Mouse (Mus musculus) lung, embryonic 16.5 days (tissue): Measurements from ENCODE around the gene Pigu. TPM values are rescaled to one million over a fixed set of nuclear protein-coding genes. Genes with fewer than 3 reads are reported as not detected.

Source experiments
- ATAC-seq: fragments of 200-750 bp; cut with Nextera tagmentation; 2 replicates; pipeline ENCODE4 v1.8.0; 2017; ENCODE audit warnings: low read depth, mild to moderate bottlenecking, moderate library complexity
- H3K27ac ChIP-seq: fragments of 300-500 bp; sonication (generic); 2 replicates; pipeline ENCODE4 v1.5.1; 2014; ENCODE audit warnings: mild to moderate bottlenecking, control low read depth, low read length
- H3K27me3 ChIP-seq: fragments of 300-500 bp; sonication (generic); 2 replicates; pipeline ENCODE4 v1.6.1; 2014; ENCODE audit warnings: low read depth, low read length, mixed read lengths; ENCODE audit not compliant: control insufficient read depth, insufficient read depth
- H3K36me3 ChIP-seq: fragments of 300-500 bp; sonication (generic); 2 replicates; pipeline ENCODE4 v1.6.1; 2014; ENCODE audit warnings: low read length; ENCODE audit not compliant: control insufficient read depth, insufficient read depth
- H3K4me1 ChIP-seq: fragments of 300-500 bp; sonication (generic); replicated peaks from 2 replicates; pipeline ENCODE4 v1.6.1; 2014; ENCODE audit warnings: low read length, mixed read lengths; ENCODE audit not compliant: control insufficient read depth, insufficient read depth
- H3K4me2 ChIP-seq: fragments of 300-500 bp; sonication (generic); 2 replicates; pipeline ENCODE4 v1.6.1; 2014; ENCODE audit warnings: low read depth, low read length, control low read depth
- H3K4me3 ChIP-seq: fragments of 300-500 bp; sonication (generic); 2 replicates; pipeline ENCODE4 v1.5.1; 2014; ENCODE audit warnings: mild to moderate bottlenecking, low read length, control low read depth
- H3K9ac ChIP-seq: fragments of 300-500 bp; sonication (generic); 2 replicates; pipeline ENCODE4 v1.6.1; 2014; ENCODE audit warnings: low read length, control low read depth
- H3K9me3 ChIP-seq: fragments of 300-500 bp; sonication (generic); 2 replicates; pipeline ENCODE4 v1.6.1; 2016; ENCODE audit warnings: low read length; ENCODE audit not compliant: control insufficient read depth
- WGBS: fragments of 180-500 bp; shearing (Covaris S2); extraction: QIAGEN DNeasy Blood & Tissue Kit; methylation state at CpG from one replicate; pipeline ENCODE4 v1.1.7; 2014; 5-methylcytosine and 5-hydroxymethylcytosine counted together
- polyA plus RNA-seq: library from polyadenylated mRNA; unstranded; fragments of >200 nt; fragmentation: Nextera tagmentation; extraction: Ambion mirVana; gene quantifications from 2 replicates; pipeline ENCODE4 v1.2.1, GENCODE M21; 2015

Gene Pigu
- polyA plus RNA-seq, 1 experiment from 2014 or later, result 54.9 TPM

- Histone ChIP-seq H3K36me3 (no peaks in the 10 kb centered on the region), H3K4me2 (no peak overlapping the region), H3K4me3 (no peak overlapping the region), H3K9ac (peak overlapping the region; percentile 19; the same call in 1 of the 2 replicates), H3K27ac (peak overlapping the region; percentile 25; the same call in 1 of the 2 replicates), H3K27me3 (no peaks in the 10 kb centered on the region), H3K4me1 (no peaks in the 10 kb centered on the region), H3K9me3 (no peaks in the 10 kb centered on the region)
- no peak for ATAC-seq
- 42% methylated on average over 7 of the region's 7 CpGs for WGBS
Observed at GRCm38 (mm10) chr2:155284647-155285046, 72.6 kb downstream of the Pigu start.

- Histone ChIP-seq H3K4me1 (no peaks in the 10 kb centered on the region), H3K9me3 (no peaks in the 10 kb centered on the region), H3K4me3 (no peak overlapping the region), H3K36me3 (no peaks in the 10 kb centered on the region), H3K9ac (no peak overlapping the region), H3K27me3 (no peaks in the 10 kb centered on the region), H3K4me2 (no peak overlapping the region), H3K27ac (no peak overlapping the region)
- no peak for ATAC-seq
- 81% methylated on average over 4 of the region's 4 CpGs for WGBS
Observed at GRCm38 (mm10) chr2:155283793-155284192, 73.4 kb downstream of the Pigu start.

GRCm38 (mm10) chr2:155280116-155280515, 77.1 kb downstream of the Pigu start:
- ATAC-seq, result no peak
- WGBS, result 62% methylated on average over 2 of the region's 2 CpGs
- no peak overlapping the region for H3K27ac ChIP-seq

GRCm38 (mm10) chr2:155279163-155279562, 78.1 kb downstream of the Pigu start:
- 90% methylated on average over 4 of the region's 4 CpGs for WGBS
- H3K4me3 ChIP-seq, result no peak overlapping the region
- no peaks in the 10 kb centered on the region; the same call in 1 of the 2 replicates for H3K36me3 ChIP-seq
- no peaks in the 10 kb centered on the region for H3K27me3 ChIP-seq
- no peak overlapping the region for H3K27ac ChIP-seq
- peaks cover 9% of the 10 kb centered on the region for H3K4me1 ChIP-seq
- ATAC-seq, result no peak
- no peak overlapping the region for H3K4me2 ChIP-seq
- H3K9me3 ChIP-seq, result no peaks in the 10 kb centered on the region
- H3K9ac ChIP-seq, result no peak overlapping the region

More at GRCm38 (mm10) chr2:155280116-155280515, 77.1 kb downstream of the Pigu start:
- Histone ChIP-seq H3K4me3 (no peak overlapping the region), H3K36me3 (no peaks in the 10 kb centered on the region; the same call in 1 of the 2 replicates), H3K4me2 (no peak overlapping the region), H3K9me3 (no peaks in the 10 kb centered on the region), H3K4me1 (peaks cover 9% of the 10 kb centered on the region), H3K9ac (no peak overlapping the region), H3K27me3 (no peaks in the 10 kb centered on the region)

- H3K9ac ChIP-seq, result no peak overlapping the region
- H3K27ac ChIP-seq, result no peak overlapping the region
- 79% methylated on average over 7 of the region's 7 CpGs for WGBS
- peaks cover 9% of the 10 kb centered on the region for H3K4me1 ChIP-seq
- H3K27me3 ChIP-seq, result no peaks in the 10 kb centered on the region
- no peak overlapping the region for H3K4me3 ChIP-seq
- H3K9me3 ChIP-seq, result no peaks in the 10 kb centered on the region
- ATAC-seq, result no peak
- H3K4me2 ChIP-seq, result no peak overlapping the region
- H3K36me3 ChIP-seq, result no peaks in the 10 kb centered on the region; the same call in 1 of the 2 replicates
Observed at GRCm38 (mm10) chr2:155278361-155278760, 78.9 kb downstream of the Pigu start.

- 67% methylated on average over 2 of the region's 2 CpGs for WGBS
- no peaks in the 10 kb centered on the region for H3K9me3 ChIP-seq
- no peaks in the 10 kb centered on the region for H3K27me3 ChIP-seq
- H3K9ac ChIP-seq, result peak overlapping the region; percentile 95
- H3K4me2 ChIP-seq, result peak overlapping the region; percentile 78
- no peak for ATAC-seq
- peaks cover 9% of the 10 kb centered on the region for H3K4me1 ChIP-seq
- H3K27ac ChIP-seq, result no peak overlapping the region
- H3K4me3 ChIP-seq, result peak overlapping the region; percentile 96; the same call in 1 of the 2 replicates
- H3K36me3 ChIP-seq, result no peaks in the 10 kb centered on the region; the same call in 1 of the 2 replicates
Observed at GRCm38 (mm10) chr2:155277721-155278120, 79.5 kb downstream of the Pigu start.

GRCm38 (mm10) chr2:155276621-155277175, 80.5 kb downstream of the Pigu start:
- 0% methylated on average over 20 of the region's 49 CpGs for WGBS
- peak overlapping the region; percentile 96 for H3K4me3 ChIP-seq
- ATAC-seq, result peak; percentile 96
- H3K9ac ChIP-seq, result peak overlapping the region; percentile 95
- H3K4me2 ChIP-seq, result peak overlapping the region; percentile 78
- H3K4me1 ChIP-seq, result peaks cover 9% of the 10 kb centered on the region
- peak overlapping the region; percentile 86 for H3K27ac ChIP-seq
- no peaks in the 10 kb centered on the region for H3K27me3 ChIP-seq
- H3K9me3 ChIP-seq, result no peaks in the 10 kb centered on the region
- no peaks in the 10 kb centered on the region; the same call in 1 of the 2 replicates for H3K36me3 ChIP-seq

GRCm38 (mm10) chr2:155276195-155276594, 81.0 kb downstream of the Pigu start, which contains the start of gene Map1lc3a:
TSS of gene Map1lc3a (plus strand) at chr2:155276297.
- H3K36me3 ChIP-seq, result no peaks in the 10 kb centered on the region; the same call in 1 of the 2 replicates
- WGBS, result under 1% methylated on average over 44 of the region's 47 CpGs

GRCm38 (mm10) chr2:155273603-155274002, 83.6 kb downstream of the Pigu start:
- Histone ChIP-seq H3K4me1 (peaks cover 9% of the 10 kb centered on the region), H3K36me3 (no peaks in the 10 kb centered on the region; the same call in 1 of the 2 replicates), H3K4me2 (no peak overlapping the region), H3K4me3 (no peak overlapping the region), H3K27me3 (no peaks in the 10 kb centered on the region), H3K9me3 (no peaks in the 10 kb centered on the region), H3K9ac (no peak overlapping the region), H3K27ac (no peak overlapping the region)
- WGBS, result 80% methylated on average over 8 of the region's 8 CpGs
- no peak for ATAC-seq

More at GRCm38 (mm10) chr2:155276195-155276594, 81.0 kb downstream of the Pigu start, which contains the start of gene Map1lc3a:
- Histone ChIP-seq H3K4me2 (peak within 1 kb of the TSS; percentile 78), H3K27ac (peak within 1 kb of the TSS; percentile 86), H3K9me3 (no peaks in the 10 kb centered on the region), H3K4me3 (peak within 1 kb of the TSS; percentile 96), H3K27me3 (no peaks in the 10 kb centered on the region), H3K9ac (peak within 1 kb of the TSS; percentile 95), H3K4me1 (peaks cover 9% of the 10 kb centered on the region)
- ATAC-seq, result peak; percentile 93
